Mouse (Mus musculus): ENCODE measurements around the gene Cdhr4. TPM values are rescaled to one million over a fixed set of nuclear protein-coding genes. Genes with fewer than 3 reads are reported as not detected.

Gene Cdhr4
- polyA plus RNA-seq, 2 experiments: 13.0 to 63.3 TPM

DNA sequence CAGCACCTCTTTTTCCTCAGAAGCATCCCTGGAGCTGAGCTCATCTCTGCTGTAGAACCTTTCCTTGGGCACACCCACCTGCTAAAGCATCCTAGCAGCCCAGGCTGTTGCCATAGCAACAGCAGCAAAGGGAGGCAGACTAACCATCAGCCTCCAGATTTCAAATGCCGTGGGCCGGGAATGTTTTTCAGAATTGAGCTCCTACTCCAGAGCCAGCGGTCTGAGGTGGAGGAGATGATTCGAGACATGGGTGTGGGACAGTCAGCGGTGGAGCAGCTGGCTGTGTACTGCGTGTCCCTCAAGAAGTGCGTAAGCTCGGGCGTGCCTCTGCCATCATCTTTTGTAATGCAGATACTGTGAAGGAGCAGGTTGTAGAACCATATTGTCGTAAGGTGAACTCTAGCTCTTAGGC lies 30.9 kb upstream of the Cdhr4 start:
- Histone ChIP-seq H3K27me3 (ENCODE audit: control insufficient read depth, insufficient read depth, low read length) (no peaks in the 10 kb centered on the region), H3K36me3 (ENCODE audit: control insufficient read depth, insufficient read depth, low read length) (peaks cover 28% of the 10 kb centered on the region), H3K9ac (ENCODE audit: low read depth, low read length, severe bottlenecking) (no peak overlapping the region), H3K4me2 (replicated peaks; ENCODE audit: low read depth, low read length, severe bottlenecking) (no peak overlapping the region), H3K9me3 (ENCODE audit: control insufficient read depth, low read length) (no peaks in the 10 kb centered on the region), H3K4me3 (replicated peaks; ENCODE audit: low read length) (no peak overlapping the region), H3K4me1 (ENCODE audit: control insufficient read depth, insufficient read depth, low read length) (no peaks in the 10 kb centered on the region), H3K27ac (replicated peaks; ENCODE audit: low read depth, low read length) (no peak overlapping the region)
- no peak for TF ChIP-seq POLR2A (IDR thresholded peaks at IDR 0.05; ENCODE audit: borderline replicate concordance, extremely low read depth, insufficient read depth, insufficient read length)
- ATAC-seq (ENCODE audit: low FRiP score, low read depth) (no peak), DNase-seq (ENCODE audit: low spot score) (no peak)
- WGBS: 90% methylated on average over 10 of the region's 10 CpGs

DNA sequence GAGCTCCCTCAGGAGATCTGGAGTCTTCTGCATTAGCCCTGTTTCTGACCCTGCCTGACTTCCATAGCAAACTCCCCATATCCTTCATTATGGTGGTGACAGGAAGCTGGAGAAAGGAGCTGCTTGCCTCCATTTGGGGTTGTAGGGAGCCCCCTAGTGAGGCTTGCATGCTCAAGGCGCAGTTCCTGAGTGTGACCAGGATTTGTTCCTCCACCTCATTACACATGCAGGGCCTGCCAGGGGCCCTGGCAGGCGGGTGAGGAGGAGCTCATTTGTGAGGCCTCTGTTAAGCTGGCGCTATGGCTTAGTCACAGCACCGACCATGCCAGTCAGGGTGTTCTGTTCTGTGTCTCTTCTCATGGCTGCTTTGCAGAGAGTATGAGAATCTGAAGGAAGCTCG lies 30.4 kb upstream of the Cdhr4 start:
- H3K9ac ChIP-seq (ENCODE audit: low read depth, low read length, severe bottlenecking): no peak overlapping the region
- H3K9me3 ChIP-seq (ENCODE audit: control insufficient read depth, low read length): no peaks in the 10 kb centered on the region
- WGBS: 50% methylated on average over 5 of the region's 5 CpGs
- ATAC-seq (ENCODE audit: low FRiP score, low read depth): no peak
- no peak overlapping the region for H3K4me3 ChIP-seq (replicated peaks; ENCODE audit: low read length)
- no peak for DNase-seq (ENCODE audit: low spot score)
- no peaks in the 10 kb centered on the region for H3K27me3 ChIP-seq (ENCODE audit: control insufficient read depth, insufficient read depth, low read length)
- peaks cover 31% of the 10 kb centered on the region for H3K36me3 ChIP-seq (ENCODE audit: control insufficient read depth, insufficient read depth, low read length)
- no peak overlapping the region for H3K27ac ChIP-seq (replicated peaks; ENCODE audit: low read depth, low read length)
- no peaks in the 10 kb centered on the region for H3K4me1 ChIP-seq (ENCODE audit: control insufficient read depth, insufficient read depth, low read length)
- no peak for TF ChIP-seq POLR2A (IDR thresholded peaks at IDR 0.05; ENCODE audit: borderline replicate concordance, extremely low read depth, insufficient read depth, insufficient read length)
- H3K4me2 ChIP-seq (replicated peaks; ENCODE audit: low read depth, low read length, severe bottlenecking): no peak overlapping the region

DNA sequence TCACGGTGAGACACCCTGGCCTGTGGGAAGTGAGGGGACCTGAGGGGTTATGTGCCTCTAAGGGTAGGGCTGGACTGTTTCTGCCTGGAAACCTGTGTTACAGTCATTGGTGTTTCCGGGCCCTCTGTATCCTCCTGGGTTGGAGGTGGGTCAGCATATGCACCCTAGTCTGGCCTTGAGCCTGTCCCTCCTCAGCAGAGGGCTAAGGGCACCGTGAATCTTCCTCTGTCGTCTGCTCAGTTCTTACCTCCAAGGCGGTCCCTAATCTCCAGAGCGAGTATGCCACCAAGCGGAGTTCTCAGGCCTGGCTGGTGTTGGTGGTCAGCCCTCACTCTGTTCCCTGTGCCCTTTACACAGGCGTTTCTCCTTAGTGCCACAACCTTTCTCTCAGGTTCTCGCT lies 29.4 kb upstream of the Cdhr4 start:
- no peak for TF ChIP-seq POLR2A (IDR thresholded peaks at IDR 0.05; ENCODE audit: borderline replicate concordance, extremely low read depth, insufficient read depth, insufficient read length)
- no peak for ATAC-seq (ENCODE audit: low FRiP score, low read depth)
- H3K27me3 ChIP-seq (ENCODE audit: control insufficient read depth, insufficient read depth, low read length): no peaks in the 10 kb centered on the region
- H3K4me1 ChIP-seq (ENCODE audit: control insufficient read depth, insufficient read depth, low read length): no peaks in the 10 kb centered on the region
- no peak overlapping the region for H3K9ac ChIP-seq (ENCODE audit: low read depth, low read length, severe bottlenecking)
- 90% methylated on average over 9 of the region's 9 CpGs for whole genome bisulfite sequencing
- no peaks in the 10 kb centered on the region for H3K9me3 ChIP-seq (ENCODE audit: control insufficient read depth, low read length)
- DNase-seq (ENCODE audit: low spot score): no peak
- no peak overlapping the region for H3K4me2 ChIP-seq (replicated peaks; ENCODE audit: low read depth, low read length, severe bottlenecking)
- H3K27ac ChIP-seq (replicated peaks; ENCODE audit: low read depth, low read length): no peak overlapping the region
- no peak overlapping the region for H3K4me3 ChIP-seq (replicated peaks; ENCODE audit: low read length)
- H3K36me3 ChIP-seq (ENCODE audit: control insufficient read depth, insufficient read depth, low read length): peaks cover 26% of the 10 kb centered on the region

GRCm38 (mm10) chr9:107963700-107964099 lies 28.6 kb upstream of the Cdhr4 start:
- peak; percentile 77; the same call in 1 of the 2 replicates for ATAC-seq (ENCODE audit: low FRiP score, low read depth)

DNA sequence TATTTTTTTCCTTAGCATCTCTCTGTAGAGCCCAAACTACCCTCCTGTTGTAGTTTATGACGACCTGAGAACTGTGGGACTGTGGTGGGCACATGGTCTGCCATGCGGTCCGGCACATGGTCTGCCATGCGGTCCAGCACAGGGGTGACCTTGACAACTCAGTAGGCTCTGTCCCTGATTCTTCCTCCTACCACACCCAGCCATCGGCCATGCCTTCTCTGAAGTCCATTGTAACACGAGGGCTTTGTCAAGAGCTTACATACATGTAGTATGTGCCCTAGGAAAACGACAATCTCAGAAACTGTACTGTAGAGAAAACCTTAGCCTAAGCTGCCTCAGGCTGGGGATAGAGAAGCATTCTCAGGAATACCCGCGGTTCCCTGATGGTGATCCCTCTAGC lies 27.6 kb upstream of the Cdhr4 start:
- TF ChIP-seq POLR2A (IDR thresholded peaks at IDR 0.05; ENCODE audit: borderline replicate concordance, extremely low read depth, insufficient read depth, insufficient read length): no peak
- WGBS: 91% methylated on average over 9 of the region's 9 CpGs

More at GRCm38 (mm10) chr9:107963700-107964099, 28.6 kb upstream of the Cdhr4 start:
- peaks cover 30% of the 10 kb centered on the region for H3K36me3 ChIP-seq (ENCODE audit: control insufficient read depth, insufficient read depth, low read length)
- no peaks in the 10 kb centered on the region for H3K27me3 ChIP-seq (ENCODE audit: control insufficient read depth, insufficient read depth, low read length)
- no peaks in the 10 kb centered on the region for H3K9me3 ChIP-seq (ENCODE audit: control insufficient read depth, low read length)
- H3K4me3 ChIP-seq (replicated peaks; ENCODE audit: low read length): no peak overlapping the region
- 0 out of 2 replicates have a peak, but pooled peaks have one; percentile 30 for TF ChIP-seq POLR2A (IDR thresholded peaks at IDR 0.05; ENCODE audit: borderline replicate concordance, extremely low read depth, insufficient read depth, insufficient read length)
- H3K4me2 ChIP-seq (replicated peaks; ENCODE audit: low read depth, low read length, severe bottlenecking): no peak overlapping the region
- H3K4me1 ChIP-seq (ENCODE audit: control insufficient read depth, insufficient read depth, low read length): no peaks in the 10 kb centered on the region
- WGBS: 19% methylated on average over 5 of the region's 5 CpGs
- H3K9ac ChIP-seq (ENCODE audit: low read depth, low read length, severe bottlenecking): no peak overlapping the region
- DNase-seq (ENCODE audit: low spot score): peak; percentile 94
- H3K27ac ChIP-seq (replicated peaks; ENCODE audit: low read depth, low read length): no peak overlapping the region

GRCm38 (mm10) chr9:107966676-107967075 lies 25.6 kb upstream of the Cdhr4 start:
- Histone ChIP-seq H3K36me3 (ENCODE audit: control insufficient read depth, insufficient read depth, low read length) (peaks cover 26% of the 10 kb centered on the region), H3K27me3 (ENCODE audit: control insufficient read depth, insufficient read depth, low read length) (no peaks in the 10 kb centered on the region), H3K9me3 (ENCODE audit: control insufficient read depth, low read length) (no peaks in the 10 kb centered on the region), H3K9ac (ENCODE audit: low read depth, low read length, severe bottlenecking) (no peak overlapping the region), H3K4me3 (replicated peaks; ENCODE audit: low read length) (no peak overlapping the region), H3K4me2 (replicated peaks; ENCODE audit: low read depth, low read length, severe bottlenecking) (no peak overlapping the region), H3K4me1 (ENCODE audit: control insufficient read depth, insufficient read depth, low read length) (no peaks in the 10 kb centered on the region), H3K27ac (replicated peaks; ENCODE audit: low read depth, low read length) (no peak overlapping the region)
- no peak for DNase-seq (ENCODE audit: low spot score)
- TF ChIP-seq POLR2A (IDR thresholded peaks at IDR 0.05; ENCODE audit: borderline replicate concordance, extremely low read depth, insufficient read depth, insufficient read length): no peak
- ATAC-seq (ENCODE audit: low FRiP score, low read depth): no peak
- WGBS: 85% methylated on average over 10 of the region's 10 CpGs

More for the DNA sequence above, 27.6 kb upstream of the Cdhr4 start:
- Histone ChIP-seq H3K4me3 (replicated peaks; ENCODE audit: low read length) (no peak overlapping the region), H3K4me1 (ENCODE audit: control insufficient read depth, insufficient read depth, low read length) (no peaks in the 10 kb centered on the region), H3K27ac (replicated peaks; ENCODE audit: low read depth, low read length) (no peak overlapping the region), H3K27me3 (ENCODE audit: control insufficient read depth, insufficient read depth, low read length) (no peaks in the 10 kb centered on the region), H3K36me3 (ENCODE audit: control insufficient read depth, insufficient read depth, low read length) (peaks cover 32% of the 10 kb centered on the region), H3K9me3 (ENCODE audit: control insufficient read depth, low read length) (no peaks in the 10 kb centered on the region), H3K9ac (ENCODE audit: low read depth, low read length, severe bottlenecking) (no peak overlapping the region), H3K4me2 (replicated peaks; ENCODE audit: low read depth, low read length, severe bottlenecking) (no peak overlapping the region)
- DNase-seq (ENCODE audit: low spot score) (no peak), ATAC-seq (ENCODE audit: low FRiP score, low read depth) (no peak)

Data from limb, embryonic 14.5 days (tissue).